Mouse (Mus musculus) T-helper 1 cell (primary cell): ENCODE measurements around the gene Znrf2.

Experiments used
- in situ Hi-C: fragments of 300-600 bp; cut with MboI, MseI; formaldehyde crosslinking; loops from one replicate; pipeline ENCODE4 v1.15.1; 2025; ENCODE audit warnings: high pct_unique_total_duplicates

The Znrf2 gene

DNA sequence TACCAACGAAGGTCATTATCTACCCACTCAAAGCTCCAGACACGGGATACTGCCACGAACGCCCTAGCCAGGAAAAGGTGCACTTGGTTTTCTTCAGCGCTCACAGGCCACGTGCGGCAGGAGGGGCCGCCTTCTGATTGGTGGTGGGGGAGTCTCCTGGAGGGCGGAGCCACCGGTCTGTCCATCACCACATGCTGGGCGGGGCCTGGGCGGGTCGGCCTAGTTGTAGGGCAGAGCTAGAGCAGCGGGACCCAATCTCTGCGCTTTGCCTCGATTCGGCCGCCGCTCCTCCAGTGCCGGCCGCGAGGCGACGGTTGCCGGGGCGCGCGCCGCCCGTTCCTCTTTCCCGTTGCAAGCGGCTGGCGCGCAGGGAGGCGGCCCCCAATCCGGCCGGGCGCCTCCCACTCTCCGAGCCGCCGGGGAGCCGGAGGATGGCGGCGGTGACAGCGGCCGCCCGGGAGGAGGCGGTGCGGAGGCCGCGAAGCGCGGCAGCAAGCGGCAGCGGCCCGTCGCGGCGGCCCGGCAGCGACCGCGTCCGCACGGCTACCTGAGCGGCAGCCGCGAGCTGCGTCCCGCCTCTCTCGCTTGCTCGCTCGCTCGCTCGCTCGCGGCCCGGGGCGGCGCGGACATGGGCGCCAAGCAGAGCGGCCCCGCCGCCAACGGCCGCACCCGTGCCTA, at the start of gene Znrf2:
Znrf2 (plus strand) TSS at position 529 of the 678 bp plus-strand sequence.
- in situ Hi-C loops, result loop anchor here (10.0 kb wide), 1 partner anchor 112 kb away; no protein-coding TSS in a partner anchor

DNA sequence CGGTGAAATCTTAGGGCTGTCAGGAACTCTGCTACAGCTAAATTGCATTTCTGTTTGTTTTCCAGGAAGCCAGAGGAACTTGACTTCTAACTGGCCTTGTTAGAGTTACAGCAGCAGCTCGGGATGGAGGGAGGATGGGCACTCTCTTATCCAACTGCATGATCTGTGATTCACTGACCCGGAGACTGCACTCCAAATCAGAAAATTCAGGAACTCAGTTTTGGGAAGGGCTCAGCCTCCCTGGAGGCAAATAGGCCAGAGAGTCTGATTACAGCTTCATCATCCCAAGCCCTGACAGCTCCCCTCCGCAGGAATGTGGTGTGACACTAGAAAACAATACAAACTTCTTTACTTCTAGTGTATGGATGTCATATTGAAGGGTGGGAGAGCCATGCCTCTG, 49.0 kb upstream of the Znrf2 start:
- in situ Hi-C loops, result loop anchor here (10.0 kb wide), 1 partner anchor 1413 kb away; no protein-coding TSS in a partner anchor

DNA sequence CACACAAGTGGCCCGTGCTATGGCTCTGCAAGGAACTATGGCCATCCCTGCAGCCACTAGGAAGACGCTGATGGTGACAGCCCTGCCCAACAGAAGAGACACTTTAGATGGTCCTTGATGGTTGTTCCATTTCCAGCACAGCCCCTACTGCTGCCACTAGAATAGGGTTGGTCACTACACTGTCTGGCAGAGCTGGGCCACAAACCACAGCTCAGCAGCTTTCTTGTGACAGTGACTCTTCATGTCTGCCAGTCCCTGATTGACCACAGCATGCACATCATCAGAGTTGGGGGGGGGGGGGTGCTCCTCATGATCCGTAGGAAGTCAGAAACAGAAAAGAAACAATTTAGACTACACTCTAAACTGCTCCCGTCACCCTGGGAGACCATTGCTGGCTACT, 46.0 kb upstream of the Znrf2 start:
- in situ Hi-C loops, result no loop called here

DNA sequence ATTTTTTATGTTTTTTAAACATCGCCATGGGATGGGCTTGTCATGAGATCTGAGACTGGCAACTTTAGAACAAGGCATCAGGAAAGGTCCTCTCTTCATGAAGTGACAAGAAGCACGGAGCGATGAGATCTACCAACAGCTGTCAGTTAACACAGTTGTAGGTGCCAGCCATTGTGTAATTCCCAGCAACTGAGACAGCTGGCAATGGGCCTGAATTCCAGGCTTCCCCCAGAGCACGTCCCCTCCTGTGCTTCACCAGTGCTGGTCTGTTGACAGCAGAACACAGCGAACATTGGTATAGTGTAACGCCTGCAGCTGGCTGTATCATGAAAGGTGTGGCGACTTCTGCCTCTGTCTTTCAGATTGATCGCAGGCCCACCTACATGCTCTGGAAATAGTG, 45.5 kb upstream of the Znrf2 start:
- in situ Hi-C loops, result no loop called here

DNA sequence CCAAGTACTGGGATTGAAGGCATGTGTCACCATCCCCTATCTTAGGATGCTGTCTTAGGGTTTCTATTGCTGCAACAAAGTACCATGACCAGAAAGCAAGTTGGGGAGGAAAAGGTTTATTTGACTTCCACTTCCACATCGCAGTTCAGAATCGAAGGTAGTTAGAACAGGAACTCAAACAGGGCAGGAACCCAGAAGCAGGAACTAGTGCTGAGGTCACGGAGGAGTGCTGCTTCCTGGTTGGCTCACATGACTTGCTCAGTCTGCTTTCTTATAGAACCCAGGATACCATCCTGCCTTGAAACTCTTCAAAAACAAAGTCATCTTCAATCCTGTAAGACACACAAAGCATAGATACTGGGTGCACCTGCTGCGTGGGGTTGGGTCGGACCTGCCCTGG, 44.6 kb upstream of the Znrf2 start:
- in situ Hi-C loops, result no loop called here

DNA sequence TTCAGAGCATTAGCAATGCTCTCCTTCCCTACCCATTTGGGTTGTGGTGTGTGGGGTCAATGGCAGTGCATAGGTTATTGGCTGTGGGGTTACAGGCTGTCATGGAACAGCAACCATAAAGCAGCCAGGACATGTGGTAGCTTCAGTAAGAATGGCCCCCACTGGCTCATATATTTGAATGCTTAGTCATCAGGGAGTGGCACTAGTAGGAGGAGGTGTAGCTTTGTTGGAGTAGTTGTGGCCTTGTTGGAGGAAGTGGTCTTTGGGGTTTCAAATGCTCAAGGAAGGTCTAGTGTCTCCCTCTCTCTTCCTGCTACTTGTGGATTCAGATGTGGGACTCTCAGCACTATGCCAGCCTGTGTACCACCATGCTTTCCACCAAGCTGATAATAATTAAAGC, 41.0 kb upstream of the Znrf2 start:
- in situ Hi-C loops, result no loop called here

DNA sequence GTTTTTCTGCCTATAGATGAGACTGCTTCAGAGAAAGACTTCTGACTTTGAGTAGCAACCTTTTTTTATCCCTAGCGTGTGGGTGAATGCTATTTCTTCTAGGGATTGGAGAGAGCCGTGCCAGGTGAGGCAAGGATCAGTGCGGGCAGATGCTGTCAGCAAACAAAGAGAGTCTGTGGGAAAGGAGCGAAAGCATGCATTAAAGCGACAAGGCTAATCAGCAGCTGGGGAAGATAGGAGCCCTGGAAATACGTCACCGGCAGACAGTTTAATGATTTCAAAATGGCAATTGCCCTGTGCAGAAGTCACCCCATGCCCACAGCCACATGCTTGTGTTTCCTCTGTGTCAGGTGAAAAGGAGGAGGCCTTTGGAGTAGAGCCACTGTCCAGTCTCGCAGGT, 39.1 kb upstream of the Znrf2 start:
- in situ Hi-C loops, result no loop called here

DNA sequence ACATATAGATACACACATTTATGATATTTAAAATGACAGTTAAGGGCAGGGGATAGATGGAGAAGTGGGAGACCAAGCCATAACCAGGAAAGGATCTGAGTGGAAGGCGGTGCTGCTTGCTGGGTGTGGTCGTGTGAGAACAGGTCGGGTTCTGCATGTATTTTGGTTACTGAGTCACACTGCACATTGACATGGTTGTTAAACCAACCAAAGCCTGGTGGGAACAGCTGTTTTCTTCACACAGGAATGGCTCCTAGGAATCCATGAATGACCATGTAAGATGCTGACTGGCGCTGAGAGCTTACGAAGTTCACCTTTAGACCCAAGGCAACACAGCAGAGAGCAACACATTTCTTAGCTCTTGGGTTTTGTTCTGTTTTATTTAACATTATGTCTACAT, 36.7 kb upstream of the Znrf2 start:
- in situ Hi-C loops, result no loop called here

DNA sequence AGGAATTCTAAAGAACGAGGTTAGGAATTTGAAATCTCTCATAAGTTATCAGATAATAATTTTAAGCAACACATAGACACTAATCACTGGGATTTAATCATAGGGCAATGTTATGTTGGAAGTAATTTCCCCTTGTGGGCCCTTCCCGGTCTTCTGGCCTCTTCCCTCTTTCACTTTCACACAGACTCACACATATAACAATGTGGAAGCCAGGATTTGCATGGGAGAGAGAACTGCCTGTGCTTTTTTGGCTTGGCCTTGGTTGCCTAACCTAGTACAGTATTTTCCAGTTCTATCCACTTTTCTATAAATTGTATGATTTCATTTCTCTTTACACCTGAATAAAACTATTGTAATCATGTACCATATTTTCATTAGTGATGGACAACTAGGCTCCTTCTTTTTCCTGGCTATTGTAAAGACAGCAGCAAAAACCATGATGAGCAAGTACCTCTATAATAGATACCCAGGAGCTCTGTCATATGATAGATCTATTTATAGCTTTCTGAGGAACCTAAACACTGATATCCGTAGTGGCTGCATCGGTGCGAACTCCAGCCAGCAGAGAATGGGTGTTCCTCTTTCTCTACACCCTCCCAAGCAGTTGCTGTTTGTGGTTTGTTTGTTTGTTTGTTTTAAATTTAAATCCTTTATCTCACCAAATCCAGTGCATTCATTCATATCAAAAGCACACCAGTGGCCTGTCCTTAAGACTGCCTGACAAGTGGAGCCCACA, 36.0 kb upstream of the Znrf2 start:
- in situ Hi-C loops, result no loop called here

DNA sequence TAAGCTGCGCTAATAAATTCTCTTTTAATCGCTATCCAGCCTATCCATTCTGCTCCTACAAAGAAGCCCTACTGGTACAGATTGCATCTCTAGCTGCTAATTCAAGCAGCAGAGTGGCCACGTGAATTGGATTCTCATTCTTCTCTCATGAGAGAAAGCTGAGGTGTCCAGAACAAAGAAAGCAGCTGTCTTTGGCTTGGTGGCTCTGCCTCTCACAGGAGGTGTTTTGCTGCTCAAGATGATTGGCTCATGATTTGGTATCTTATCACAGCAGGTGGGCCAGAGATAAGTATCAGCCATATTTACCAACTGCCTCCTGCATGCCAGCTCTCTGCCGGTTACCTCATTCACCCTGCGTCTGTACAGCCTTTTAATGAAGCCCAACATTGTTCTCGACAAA, 34.8 kb upstream of the Znrf2 start:
- in situ Hi-C loops, result no loop called here

DNA sequence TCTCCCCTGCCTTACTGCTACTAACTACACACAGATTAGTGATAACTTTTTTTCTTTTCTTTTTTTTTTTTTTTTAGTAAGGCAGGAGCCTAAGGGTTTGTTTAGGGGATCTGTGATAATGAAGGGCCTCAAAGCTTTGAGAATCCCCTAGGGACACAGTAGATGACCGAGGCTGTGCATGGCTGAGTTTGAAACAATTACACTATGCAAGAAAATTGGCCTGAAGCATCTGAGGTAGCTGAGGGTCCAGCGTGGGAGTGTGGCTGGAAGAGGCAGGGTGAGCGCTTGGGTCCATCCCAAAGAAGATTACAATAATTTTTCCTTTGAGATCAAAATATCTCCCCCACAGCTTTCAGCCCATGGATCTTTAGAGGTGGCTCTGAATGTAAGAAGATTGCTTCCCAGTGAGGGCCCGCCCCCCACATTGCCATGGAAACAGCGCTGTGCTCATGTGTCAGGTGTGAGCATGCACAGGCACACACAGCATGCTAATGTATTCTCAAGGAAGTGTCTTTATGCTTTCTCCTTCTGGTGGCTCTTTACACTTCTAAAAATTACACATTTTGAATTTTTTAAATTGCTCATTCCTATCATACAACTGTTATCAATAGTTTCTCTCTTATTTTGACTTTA, 31.5 kb upstream of the Znrf2 start:
- in situ Hi-C loops, result loop anchor here (5.0 kb wide), 1 partner anchor 43 kb away; no protein-coding TSS in a partner anchor

DNA sequence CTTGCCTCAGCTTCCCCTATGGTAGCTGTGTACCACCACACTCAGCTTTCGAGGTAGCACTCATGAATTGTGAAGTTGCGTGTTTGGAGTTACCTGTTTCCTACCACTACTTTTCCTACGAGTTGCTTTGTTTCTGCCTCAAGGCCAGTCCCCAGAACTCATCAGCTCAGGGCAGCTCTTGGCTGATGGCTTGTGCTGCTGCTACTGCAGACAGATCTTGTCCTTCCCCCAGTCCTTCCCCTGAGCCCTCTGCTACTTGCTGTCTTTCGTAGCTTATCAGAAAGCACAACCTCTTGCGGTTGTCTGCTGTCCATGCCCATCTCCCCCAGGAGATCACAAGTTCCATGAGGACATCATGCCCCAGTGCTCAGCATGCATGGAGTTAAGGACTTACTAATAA, 29.9 kb upstream of the Znrf2 start:
- in situ Hi-C loops, result loop anchor here (5.0 kb wide), 1 partner anchor 44 kb away; no protein-coding TSS in a partner anchor

DNA sequence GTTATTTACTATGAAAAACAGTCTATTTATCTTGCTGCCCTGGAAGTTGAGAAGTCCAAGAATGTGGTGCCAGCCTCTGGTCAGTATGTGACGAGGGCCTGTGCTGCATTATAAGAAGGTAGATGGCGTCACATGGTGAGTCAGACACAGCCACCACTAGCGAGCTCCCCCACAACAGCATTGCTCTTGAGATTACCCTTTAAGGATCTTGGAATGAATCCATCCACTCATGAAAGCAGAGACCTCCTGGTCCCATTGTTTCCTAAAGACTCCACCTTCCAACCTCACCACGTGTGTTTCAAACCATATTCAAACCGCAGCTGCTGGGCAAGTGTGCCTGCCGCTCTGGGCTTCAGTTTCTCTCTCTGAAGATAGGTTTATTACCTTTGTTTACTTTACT, 28.2 kb upstream of the Znrf2 start:
- in situ Hi-C loops, result loop anchor here (5.0 kb wide), 1 partner anchor 46 kb away; no protein-coding TSS in a partner anchor

DNA sequence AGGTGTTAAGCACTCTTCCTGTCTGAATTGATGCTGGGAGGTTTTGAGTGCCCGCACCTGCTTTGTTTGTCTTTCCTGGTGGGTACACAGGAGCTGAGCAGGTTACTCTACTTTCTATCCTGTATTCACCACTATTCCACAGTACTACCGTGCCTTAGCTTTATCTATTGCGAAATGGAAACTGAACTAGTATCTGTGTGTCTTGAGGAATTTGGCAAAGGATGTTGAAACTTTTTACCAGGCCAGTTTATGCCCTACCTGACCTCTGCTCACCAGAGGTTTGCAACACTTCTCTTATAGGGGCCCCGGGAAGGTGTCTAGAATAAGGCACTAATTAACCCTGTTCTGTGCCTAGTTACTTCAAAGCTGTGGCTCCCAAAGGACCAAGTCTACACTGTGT, 27.6 kb upstream of the Znrf2 start:
- in situ Hi-C loops, result loop anchor here (5.0 kb wide), 1 partner anchor 47 kb away; no protein-coding TSS in a partner anchor

DNA sequence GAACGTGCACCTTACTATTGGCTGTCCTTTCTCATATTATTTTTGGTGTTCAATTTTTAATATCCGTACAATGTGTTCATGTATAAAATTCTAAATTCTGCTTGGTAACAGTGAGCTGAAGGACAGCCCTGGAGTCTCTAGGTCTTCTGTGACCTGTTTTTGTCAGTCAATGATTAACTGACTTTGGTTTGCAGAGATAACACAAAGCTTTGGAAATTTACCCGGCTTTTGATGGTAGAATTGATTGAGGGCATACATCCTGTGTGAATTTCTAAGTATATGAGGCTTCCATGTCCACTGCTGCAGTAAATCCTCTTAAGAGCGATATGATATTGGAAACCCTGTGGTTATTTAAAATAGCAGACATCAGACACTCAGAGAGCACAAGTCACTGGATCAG, 26.6 kb upstream of the Znrf2 start:
- in situ Hi-C loops, result no loop called here

DNA sequence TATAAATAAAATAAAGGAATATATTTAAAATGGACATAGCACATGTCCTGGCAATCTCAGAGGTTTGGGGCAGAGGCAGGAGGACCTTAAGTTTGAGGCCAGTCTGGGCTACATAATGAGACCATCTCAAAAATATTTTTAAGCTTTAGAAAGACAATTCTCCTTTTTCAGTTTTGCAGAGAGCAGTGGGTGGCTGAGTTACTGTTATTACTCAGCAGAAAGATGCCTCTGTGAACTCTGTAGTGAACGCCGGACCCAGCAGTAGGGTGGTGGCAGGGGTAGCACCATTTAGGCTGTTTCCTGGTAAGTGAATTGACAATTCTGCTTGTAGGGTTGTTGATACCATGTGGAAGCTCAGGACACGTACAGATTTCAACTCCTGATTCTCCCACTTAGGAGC, 22.9 kb upstream of the Znrf2 start:
- in situ Hi-C loops, result no loop called here

DNA sequence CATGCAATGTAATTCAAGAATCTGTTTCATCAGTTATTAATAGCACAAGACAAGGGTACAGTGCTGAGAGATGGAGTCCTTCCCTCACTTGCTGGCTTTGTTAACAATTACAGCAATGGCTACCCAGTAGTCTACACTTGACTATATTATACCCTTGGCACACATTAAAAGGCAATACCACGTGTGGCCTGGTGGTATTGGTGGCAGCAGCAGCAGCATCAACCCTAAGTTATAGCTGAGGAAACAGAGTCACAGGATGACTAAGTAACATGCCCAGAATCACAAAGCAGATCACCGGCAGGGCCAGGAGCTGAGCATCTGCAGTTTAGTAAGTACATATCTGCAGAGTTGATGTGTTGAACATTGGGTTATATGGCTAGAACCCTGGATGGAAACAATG, 22.3 kb upstream of the Znrf2 start:
- in situ Hi-C loops, result no loop called here

DNA sequence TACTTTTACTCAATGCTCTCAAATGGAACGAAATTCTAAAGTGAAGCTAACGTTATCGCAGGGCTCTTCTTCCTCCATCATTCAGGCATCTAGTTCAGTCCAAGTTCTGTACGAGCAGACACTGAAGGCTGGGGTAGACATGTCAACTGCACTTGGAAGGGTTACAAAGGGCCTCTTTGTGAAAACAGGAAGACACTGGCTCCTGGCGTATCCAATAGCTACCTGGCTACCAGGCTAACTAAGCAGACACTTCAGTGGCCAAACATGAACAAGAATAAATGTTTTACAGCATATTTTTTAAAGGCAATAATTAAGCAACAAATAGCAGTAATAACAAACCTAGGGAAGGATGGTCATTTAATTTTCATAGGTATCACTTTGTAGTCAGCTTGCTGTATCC, 21.7 kb upstream of the Znrf2 start:
- in situ Hi-C loops, result no loop called here

DNA sequence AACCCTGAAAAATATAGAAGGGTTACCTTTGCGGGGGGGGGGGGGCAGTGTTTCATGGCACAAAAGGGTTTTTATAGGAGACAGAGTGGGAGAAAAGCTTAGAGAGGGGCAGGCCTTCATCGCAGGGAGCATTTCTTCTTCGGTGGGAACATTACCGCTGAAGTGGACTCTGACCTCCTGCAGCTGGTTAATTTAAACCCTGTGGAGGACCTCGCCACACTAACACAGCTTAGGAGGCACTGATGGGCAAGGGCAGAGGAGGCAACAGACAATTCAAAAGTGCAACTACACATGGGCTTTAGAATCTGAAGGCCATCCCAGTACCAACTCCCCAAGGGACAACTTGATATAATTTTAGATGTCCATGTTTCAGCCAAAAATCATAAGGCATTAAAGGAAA, 20.7 kb upstream of the Znrf2 start:
- in situ Hi-C loops, result no loop called here

DNA sequence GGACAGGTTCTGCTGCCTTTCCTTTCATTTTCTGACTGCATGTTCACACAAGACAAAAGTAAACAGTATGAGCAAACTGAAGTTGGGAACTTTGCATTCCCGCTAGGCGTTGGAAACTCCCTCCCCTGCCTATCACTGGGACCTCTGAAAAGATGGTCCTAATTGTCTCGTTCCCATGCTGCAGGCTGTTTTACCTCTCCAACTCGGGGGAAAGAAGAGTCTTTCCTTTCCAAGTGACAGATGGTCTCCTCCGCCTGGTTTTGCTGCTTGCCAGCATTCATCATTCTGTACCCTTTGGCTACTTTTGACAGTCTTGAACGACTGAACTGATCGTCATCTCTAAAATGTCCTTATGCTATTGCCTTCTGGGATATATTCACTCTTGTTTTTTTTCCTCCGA, 14.4 kb upstream of the Znrf2 start:
- in situ Hi-C loops, result no loop called here

DNA sequence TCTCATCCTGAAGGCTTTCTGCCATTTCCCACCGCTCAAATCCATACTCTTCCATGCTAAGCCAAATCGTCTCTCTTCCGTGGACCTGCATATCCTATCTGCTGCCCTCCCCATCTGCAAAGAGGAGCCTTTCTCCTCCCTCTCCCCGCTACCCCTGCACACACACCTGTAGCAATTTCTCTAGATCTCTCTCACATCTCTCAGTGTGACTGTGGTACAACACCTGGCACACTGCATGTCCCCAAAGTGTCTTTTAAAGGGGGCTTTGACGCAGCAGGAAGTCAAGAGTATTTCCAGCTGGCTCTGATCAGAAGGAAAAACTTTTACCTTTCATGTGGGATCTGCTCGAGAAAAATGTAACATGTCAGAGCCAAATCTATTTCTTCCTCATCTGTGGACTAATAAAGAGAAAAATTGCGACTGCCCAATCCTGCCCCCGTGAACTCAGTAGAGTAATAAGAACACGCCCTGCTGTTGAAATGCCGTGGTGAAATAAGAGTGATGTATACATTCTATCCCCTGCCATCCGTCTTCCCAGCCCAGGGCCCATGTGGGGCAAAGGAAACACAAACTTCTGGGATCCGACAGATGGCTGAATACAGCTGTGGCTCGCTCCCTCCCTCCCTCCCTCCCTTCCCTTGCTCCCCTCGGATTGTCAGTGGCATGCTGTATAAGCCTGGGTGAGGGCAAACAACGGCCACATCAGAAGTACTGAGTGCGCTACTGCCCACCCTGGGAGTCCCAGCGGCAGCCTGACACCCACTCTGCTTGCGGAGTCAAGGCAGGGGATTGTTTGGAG, 12.5 kb upstream of the Znrf2 start:
- in situ Hi-C loops, result no loop called here

DNA sequence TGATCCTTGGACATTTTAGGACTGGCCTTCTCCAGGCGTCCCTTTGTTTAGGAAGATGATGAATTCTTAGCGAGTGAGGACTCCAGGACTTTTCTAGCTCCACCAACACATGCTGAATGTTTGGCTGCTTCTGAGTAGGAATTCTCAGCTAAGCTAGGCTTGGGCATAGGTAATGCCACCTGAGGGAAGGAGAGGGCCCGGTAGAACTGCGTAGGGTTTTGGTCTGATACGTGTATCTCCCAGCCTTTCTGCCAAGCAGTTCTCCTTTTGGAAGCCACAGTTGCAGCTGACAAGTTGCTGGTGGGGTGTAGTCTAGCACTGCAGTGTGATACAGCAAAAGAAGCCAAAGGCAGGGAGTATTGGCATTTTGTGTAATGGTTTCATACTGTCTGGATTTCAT, 10.9 kb upstream of the Znrf2 start:
- in situ Hi-C loops, result no loop called here
